Mouse (Mus musculus) thymus, postnatal 10 days (tissue): ENCODE measurements around the gene Mpp3.
"Not testable (repeated sequence)": the region's sequence is repeated elsewhere in the genome, so short reads cannot be mapped to it uniquely, and the experiment has no call there.

Experiments
- DNase-seq, 2 experiments: peaks; one replicate each; pipeline ENCODE4 v3.0.0; 2021; ENCODE audit warnings: low spot score in 2 of 2

The Mpp3 gene

GRCm38 (mm10) chr11:102011510-102011909 lies 16.8 kb downstream of the Mpp3 start:
- no peak for DNase-seq

GRCm38 (mm10) chr11:102010140-102010539 lies 18.1 kb downstream of the Mpp3 start:
- no peak for DNase-seq

- no peak for DNase-seq
Observed at GRCm38 (mm10) chr11:102008954-102009637, 19.2 kb downstream of the Mpp3 start.

GRCm38 (mm10) chr11:102008372-102008771 lies 19.9 kb downstream of the Mpp3 start:
- no peak for DNase-seq

GRCm38 (mm10) chr11:102006688-102007087 lies 21.6 kb downstream of the Mpp3 start:
- DNase-seq = no peak

GRCm38 (mm10) chr11:102006271-102006670 lies 22.0 kb downstream of the Mpp3 start:
- DNase-seq = no peak

- no peak for DNase-seq
Observed at GRCm38 (mm10) chr11:102004251-102004650, 24.0 kb downstream of the Mpp3 start.

GRCm38 (mm10) chr11:101999466-101999865 lies 28.8 kb downstream of the Mpp3 start:
- no peak for DNase-seq

- DNase-seq = no peak
Observed at GRCm38 (mm10) chr11:101998258-101998657, 30.0 kb downstream of the Mpp3 start.

- no peak for DNase-seq
Observed at GRCm38 (mm10) chr11:101995938-101996337, 32.3 kb downstream of the Mpp3 start.

GRCm38 (mm10) chr11:101994100-101994499 lies 34.2 kb downstream of the Mpp3 start:
- no peak for DNase-seq

- DNase-seq = no peak
Observed at GRCm38 (mm10) chr11:101992411-101992810, 35.9 kb downstream of the Mpp3 start.

- no peak for DNase-seq
Observed at GRCm38 (mm10) chr11:101991813-101992212, 36.4 kb downstream of the Mpp3 start.

- no peak for DNase-seq
Observed at GRCm38 (mm10) chr11:101990244-101990643, 38.0 kb downstream of the Mpp3 start.

GRCm38 (mm10) chr11:101986913-101987312 lies 41.3 kb downstream of the Mpp3 start, which contains the start of gene Dusp3:
TSS of gene Dusp3 (minus strand) at chr11:101987013.
- no peak for DNase-seq

- peak; percentile 12 to 52 for DNase-seq
Observed at GRCm38 (mm10) chr11:101985990-101986389, 42.3 kb downstream of the Mpp3 start.

GRCm38 (mm10) chr11:101985450-101985849 lies 42.8 kb downstream of the Mpp3 start:
- DNase-seq = not testable (repeated sequence)

- DNase-seq = peak in 1 of 2 experiments; percentile 9
Observed at GRCm38 (mm10) chr11:101984054-101985025, 43.9 kb downstream of the Mpp3 start, which contains the start of gene Cfap97d1. TSS of gene Cfap97d1 (plus strand) at chr11:101984279.

GRCm38 (mm10) chr11:101983431-101983921 lies 44.8 kb downstream of the Mpp3 start:
- DNase-seq = no peak

- no peak for DNase-seq
Observed at GRCm38 (mm10) chr11:101982981-101983411, 45.3 kb downstream of the Mpp3 start.

- DNase-seq = no peak
Observed at GRCm38 (mm10) chr11:101981850-101982249, 46.4 kb downstream of the Mpp3 start.

- DNase-seq = no peak
Observed at GRCm38 (mm10) chr11:101980603-101981157, 47.6 kb downstream of the Mpp3 start.
